Mouse (Mus musculus): ENCODE measurements at regions not wholly inside any gene's neighbourhood (a gene's known extent, or its start where the extent isn't known, plus 50 kb on each side); places are given as distances from the start of the nearest gene placed in this dataset.

DNA sequence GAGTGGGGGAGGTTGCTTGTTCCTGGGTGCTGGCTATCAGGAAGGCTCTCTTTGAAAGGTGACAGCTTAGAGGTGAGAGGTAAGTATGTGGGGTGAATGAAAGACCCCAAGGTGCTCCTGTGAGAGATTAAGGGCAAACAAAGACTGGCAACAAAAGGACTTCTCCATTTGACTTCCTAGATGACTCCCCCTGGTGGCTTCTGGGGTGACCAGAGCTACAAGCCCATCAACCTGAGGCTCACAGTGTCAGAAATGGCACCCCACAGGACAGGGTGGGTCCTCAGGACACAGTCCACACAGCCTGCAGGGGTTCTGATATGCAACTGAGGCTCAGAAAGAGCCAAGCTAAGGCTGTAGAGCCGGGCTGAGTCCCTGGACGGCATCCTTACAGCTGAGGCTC lies 81.2 kb upstream of the Runx3 start:
- TF ChIP-seq ZC3H11A (IDR thresholded peaks at IDR 0.05; ENCODE audit: borderline replicate concordance, low read depth, low read length) (no peak), HCFC1 (IDR thresholded peaks at IDR 0.05; ENCODE audit: borderline replicate concordance, insufficient read depth, low read length) (no peak)

All from ES-E14 (cell line).